Mouse (Mus musculus): Measurements from ENCODE around the gene Mapk1ip1l. TPM values are rescaled to one million over a fixed set of nuclear protein-coding genes. Genes with fewer than 3 reads are reported as not detected.

The Mapk1ip1l gene
- polyA plus RNA-seq, 1 experiment from 2014 or later, result 57.9 TPM

- peaks cover 23% of the 10 kb centered on the region for H3K4me1 ChIP-seq (ENCODE audit: control insufficient read depth, insufficient read depth, low read length)
- peak overlapping the region; percentile 21; the same call in 1 of the 2 replicates for H3K4me2 ChIP-seq (ENCODE audit: low read depth, low read length)
- WGBS, result 28% methylated on average over 21 of the region's 21 CpGs
- peak overlapping the region; percentile 87 for H3K27ac ChIP-seq (ENCODE audit: low read length)
- H3K27me3 ChIP-seq (replicated peaks; ENCODE audit: control insufficient read depth, insufficient read depth, low read length), result no peaks in the 10 kb centered on the region
- 0 out of 2 replicates have a peak overlapping the region, but pooled peaks have one; percentile 3 for H3K4me3 ChIP-seq (ENCODE audit: low read length)
- H3K9me3 ChIP-seq (ENCODE audit: control insufficient read depth, low read length), result no peaks in the 10 kb centered on the region
- ATAC-seq, result peak; percentile 93
- H3K9ac ChIP-seq (ENCODE audit: low read depth, low read length), result 0 out of 2 replicates have a peak overlapping the region, but pooled peaks have one; percentile 31
- no peaks in the 10 kb centered on the region for H3K36me3 ChIP-seq (ENCODE audit: control insufficient read depth, insufficient read depth, low read length)
Observed at GRCm38 (mm10) chr14:47364742-47365449, 66.8 kb downstream of the Mapk1ip1l start.

- Histone ChIP-seq H3K4me1 (ENCODE audit: control insufficient read depth, insufficient read depth, low read length) (peaks cover 24% of the 10 kb centered on the region), H3K4me3 (ENCODE audit: low read length) (no peak overlapping the region), H3K36me3 (ENCODE audit: control insufficient read depth, insufficient read depth, low read length) (no peaks in the 10 kb centered on the region), H3K27me3 (replicated peaks; ENCODE audit: control insufficient read depth, insufficient read depth, low read length) (no peaks in the 10 kb centered on the region), H3K9ac (ENCODE audit: low read depth, low read length) (no peak overlapping the region), H3K9me3 (ENCODE audit: control insufficient read depth, low read length) (no peaks in the 10 kb centered on the region), H3K4me2 (ENCODE audit: low read depth, low read length) (no peak overlapping the region), H3K27ac (ENCODE audit: low read length) (peak overlapping the region; percentile 87)
- ATAC-seq, result peak; percentile 11
- 31% methylated on average over 7 of the region's 7 CpGs for WGBS
Observed at GRCm38 (mm10) chr14:47366881-47367321, 68.8 kb downstream of the Mapk1ip1l start.

GRCm38 (mm10) chr14:47367461-47367860, 69.4 kb downstream of the Mapk1ip1l start, which contains the start of gene Lgals3:
Gene Lgals3 (plus strand): TSS chr14:47367751.
- Histone ChIP-seq H3K4me1 (ENCODE audit: control insufficient read depth, insufficient read depth, low read length) (peaks cover 28% of the 10 kb centered on the region), H3K36me3 (ENCODE audit: control insufficient read depth, insufficient read depth, low read length) (no peaks in the 10 kb centered on the region), H3K4me3 (ENCODE audit: low read length) (no peak within 1 kb of the TSS), H3K9ac (ENCODE audit: low read depth, low read length) (peak within 1 kb of the TSS; percentile 23; the same call in 1 of the 2 replicates), H3K27me3 (replicated peaks; ENCODE audit: control insufficient read depth, insufficient read depth, low read length) (no peaks in the 10 kb centered on the region), H3K27ac (ENCODE audit: low read length) (peak within 1 kb of the TSS; percentile 87), H3K9me3 (ENCODE audit: control insufficient read depth, low read length) (no peaks in the 10 kb centered on the region), H3K4me2 (ENCODE audit: low read depth, low read length) (0 out of 2 replicates have a peak within 1 kb of the TSS, but pooled peaks have one; percentile 15)
- 32% methylated on average over 9 of the region's 9 CpGs for WGBS
- ATAC-seq, result peak; percentile 17; the same call in 1 of the 2 replicates

- H3K9me3 ChIP-seq (ENCODE audit: control insufficient read depth, low read length), result no peaks in the 10 kb centered on the region
- H3K27me3 ChIP-seq (replicated peaks; ENCODE audit: control insufficient read depth, insufficient read depth, low read length), result peaks cover 8% of the 10 kb centered on the region; the same call in 1 of the 2 replicates
- no peak overlapping the region for H3K4me2 ChIP-seq (ENCODE audit: low read depth, low read length)
- H3K27ac ChIP-seq (ENCODE audit: low read length), result no peak overlapping the region
- no peak overlapping the region for H3K4me3 ChIP-seq (ENCODE audit: low read length)
- H3K4me1 ChIP-seq (ENCODE audit: control insufficient read depth, insufficient read depth, low read length), result peaks cover 34% of the 10 kb centered on the region
- WGBS, result 87% methylated on average over 5 of the region's 5 CpGs
- no peaks in the 10 kb centered on the region for H3K36me3 ChIP-seq (ENCODE audit: control insufficient read depth, insufficient read depth, low read length)
- ATAC-seq, result no peak
- H3K9ac ChIP-seq (ENCODE audit: low read depth, low read length), result no peak overlapping the region
Observed at GRCm38 (mm10) chr14:47369741-47370140, 71.7 kb downstream of the Mapk1ip1l start.

- H3K9me3 ChIP-seq (ENCODE audit: control insufficient read depth, low read length), result no peaks in the 10 kb centered on the region
- ATAC-seq, result no peak
- no peak overlapping the region for H3K4me3 ChIP-seq (ENCODE audit: low read length)
- no peak overlapping the region for H3K9ac ChIP-seq (ENCODE audit: low read depth, low read length)
- H3K27me3 ChIP-seq (replicated peaks; ENCODE audit: control insufficient read depth, insufficient read depth, low read length), result peaks cover 8% of the 10 kb centered on the region; the same call in 1 of the 2 replicates
- H3K4me2 ChIP-seq (ENCODE audit: low read depth, low read length), result no peak overlapping the region
- no peak overlapping the region for H3K27ac ChIP-seq (ENCODE audit: low read length)
- no peaks in the 10 kb centered on the region for H3K36me3 ChIP-seq (ENCODE audit: control insufficient read depth, insufficient read depth, low read length)
- peaks cover 33% of the 10 kb centered on the region for H3K4me1 ChIP-seq (ENCODE audit: control insufficient read depth, insufficient read depth, low read length)
- WGBS, result 81% methylated on average over 3 of the region's 3 CpGs
Observed at GRCm38 (mm10) chr14:47370790-47371189, 72.7 kb downstream of the Mapk1ip1l start.

- Histone ChIP-seq H3K27ac (ENCODE audit: low read length) (peak overlapping the region; percentile 59), H3K4me2 (ENCODE audit: low read depth, low read length) (no peak overlapping the region), H3K4me1 (ENCODE audit: control insufficient read depth, insufficient read depth, low read length) (peaks cover 25% of the 10 kb centered on the region), H3K9ac (ENCODE audit: low read depth, low read length) (no peak overlapping the region), H3K9me3 (ENCODE audit: control insufficient read depth, low read length) (no peaks in the 10 kb centered on the region), H3K27me3 (replicated peaks; ENCODE audit: control insufficient read depth, insufficient read depth, low read length) (peaks cover 8% of the 10 kb centered on the region; the same call in 1 of the 2 replicates), H3K4me3 (ENCODE audit: low read length) (no peak overlapping the region), H3K36me3 (ENCODE audit: control insufficient read depth, insufficient read depth, low read length) (no peaks in the 10 kb centered on the region)
- peak; percentile 72 for ATAC-seq
- WGBS, result 51% methylated on average over 6 of the region's 6 CpGs
Observed at GRCm38 (mm10) chr14:47371689-47372088, 73.6 kb downstream of the Mapk1ip1l start.

Other genes with a start within 250 kb of the Mapk1ip1l start
- 11.1 and 13.3 TPM in 2 replicates for gene Gch1, start 108.9 kb upstream of the Mapk1ip1l start, polyA plus RNA-seq (2015; fragmentation: Nextera tagmentation; extraction: Ambion mirVana)
- 19.1 and 20.8 TPM in 2 replicates for gene Wdhd1, start 21.4 kb upstream of the Mapk1ip1l start, polyA plus RNA-seq (2015; fragmentation: Nextera tagmentation; extraction: Ambion mirVana)
- 2.9 and 3.5 TPM in 2 replicates for gene Socs4, start 21.3 kb upstream of the Mapk1ip1l start, polyA plus RNA-seq (2015; fragmentation: Nextera tagmentation; extraction: Ambion mirVana)
- 43.7 and 49.5 TPM in 2 replicates for gene Lgals3, start 69.5 kb downstream of the Mapk1ip1l start, polyA plus RNA-seq (2015; fragmentation: Nextera tagmentation; extraction: Ambion mirVana)
- gene Dlgap5, start 120.1 kb downstream of the Mapk1ip1l start, polyA plus RNA-seq (2015; fragmentation: Nextera tagmentation; extraction: Ambion mirVana), result 29.5 and 33.9 TPM in 2 replicates
- gene Fbxo34, start 152.2 kb downstream of the Mapk1ip1l start, polyA plus RNA-seq (2015; fragmentation: Nextera tagmentation; extraction: Ambion mirVana), result 20.4 and 23.5 TPM in 2 replicates

Data from intestine, embryonic 16.5 days (tissue).